ENCODE assay signal across 24 mouse cellular contexts in genomic region chr2:10076675-10077074, GRCm38 (mm10). TPM values are rescaled to one million over a fixed set of nuclear protein-coding genes. Genes with fewer than 3 reads are reported as not detected.
A peak's percentile ranks its signal among the peaks of the same experiment; 100 is the strongest.
DNase-seq lines count a peak whose midpoint lies in the region; ATAC-seq and TF ChIP-seq lines count a peak whose summit lies in the region.
"Had no signal": no experiment of that assay in that cellular context is flagged by ENCODE, and none has a peak within 500 bp of the region (broad histone marks: within the 10 kb centered on the region; RNA-seq: fewer than 3 reads in every experiment).

No protein-coding gene starts in this region.

- 83% methylated on average over 8 of the region's 8 CpGs for WGBS in heart, embryonic 11.5 days (ENCODE audit: insufficient replicate concordance)
- 55% methylated on average over 8 of the region's 8 CpGs for WGBS in intestine, embryonic 15.5 days
- WGBS in intestine, postnatal 0 days, result 47% methylated on average over 8 of the region's 8 CpGs

- H3K4me2 ChIP-seq in heart, embryonic 11.5 days, result 0 out of 2 replicates have a peak overlapping the region, but pooled peaks have one; percentile 20
- 0 out of 2 replicates have a peak overlapping the region, but pooled peaks have one; percentile 22 for H3K4me2 ChIP-seq in intestine, embryonic 15.5 days (replicated peaks)
- H3K4me2 ChIP-seq in intestine, postnatal 0 days (replicated peaks; ENCODE audit: low read depth), result no peak overlapping the region
- H3K4me2 ChIP-seq: hindbrain, embryonic 15.5 days; limb, embryonic 15.5 days; midbrain, embryonic 12.5 days had no signal

- no peak for TF ChIP-seq CTCF in intestine, postnatal 0 days (IDR thresholded peaks at IDR 0.05; ENCODE audit: low read depth)

- H3K36me3 ChIP-seq in heart, embryonic 11.5 days (ENCODE audit: control insufficient read depth, insufficient read depth, low read length), result no peaks in the 10 kb centered on the region
- no peaks in the 10 kb centered on the region for H3K36me3 ChIP-seq in intestine, embryonic 15.5 days
- H3K36me3 ChIP-seq in intestine, postnatal 0 days (ENCODE audit: control insufficient read depth, insufficient read depth), result 0 out of 2 replicates have a peak, but pooled peaks cover 5% of the 10 kb centered on the region
- H3K36me3 ChIP-seq: hindbrain, embryonic 15.5 days had no signal

- no peak for DNase-seq in heart, postnatal 4 days
- peak; percentile 79 for DNase-seq in 416B (ENCODE audit: low read depth)
- DNase-seq in urinary bladder, postnatal 36 days (ENCODE audit: low spot score in 2 of 2), result no peak
- DNase-seq: adrenal gland, adult 2 months; cerebellum, adult 11-12 months; cerebellum, postnatal 36 days; kidney, adult 9 months; layer of hippocampus, postnatal 36 days; lung, adult 18-20 months; lung, postnatal 36 days; retina, postnatal 1 day; thymus, adult 2 months had no signal

- H3K27me3 ChIP-seq in heart, embryonic 11.5 days (ENCODE audit: control insufficient read depth, insufficient read depth, low read length), result no peaks in the 10 kb centered on the region
- H3K27me3 ChIP-seq in intestine, embryonic 15.5 days (replicated peaks), result no peaks in the 10 kb centered on the region
- no peaks in the 10 kb centered on the region for H3K27me3 ChIP-seq in intestine, postnatal 0 days (replicated peaks; ENCODE audit: control insufficient read depth, insufficient read depth, low read length)
- H3K27me3 ChIP-seq: hindbrain, embryonic 15.5 days; limb, embryonic 15.5 days; midbrain, embryonic 12.5 days had no signal

- H3K27ac ChIP-seq in heart, embryonic 11.5 days (ENCODE audit: low read depth, low read length), result no peak overlapping the region
- H3K27ac ChIP-seq in intestine, embryonic 15.5 days, result no peak overlapping the region
- no peak overlapping the region for H3K27ac ChIP-seq in intestine, postnatal 0 days (ENCODE audit: low read depth, low read length)
- H3K27ac ChIP-seq in brown adipose tissue, adult 24 weeks (replicated peaks; ENCODE audit: low read depth, low read length), result no peak overlapping the region
- H3K27ac ChIP-seq: hindbrain, embryonic 15.5 days; limb, embryonic 15.5 days; midbrain, embryonic 12.5 days had no signal

- H3K9me3 ChIP-seq in heart, embryonic 11.5 days (replicated peaks; ENCODE audit: control insufficient read depth, low read length), result no peaks in the 10 kb centered on the region
- no peaks in the 10 kb centered on the region for H3K9me3 ChIP-seq in intestine, embryonic 15.5 days
- no peaks in the 10 kb centered on the region for H3K9me3 ChIP-seq in intestine, postnatal 0 days (ENCODE audit: control insufficient read depth)
- H3K9me3 ChIP-seq: G1E; hindbrain, embryonic 15.5 days; limb, embryonic 15.5 days; midbrain, embryonic 12.5 days had no signal

- no peak overlapping the region for H3K4me3 ChIP-seq in heart, embryonic 11.5 days (ENCODE audit: low read depth, low read length)
- H3K4me3 ChIP-seq in intestine, embryonic 15.5 days (replicated peaks), result no peak overlapping the region
- H3K4me3 ChIP-seq in intestine, postnatal 0 days (ENCODE audit: low read depth, low read length), result no peak overlapping the region
- H3K4me3 ChIP-seq in brown adipose tissue, adult 24 weeks (ENCODE audit: insufficient read depth, low read depth, low read length), result 0 out of 2 replicates have a peak overlapping the region, but pooled peaks have one; percentile 9
- H3K4me3 ChIP-seq: erythroblast, embryonic 14.5 days; hindbrain, embryonic 15.5 days; limb, embryonic 15.5 days; midbrain, embryonic 12.5 days had no signal

- ATAC-seq in heart, embryonic 11.5 days (replicated peaks; ENCODE audit: insufficient number of reproducible peaks, low FRiP score, low TSS enrichment), result no peak
- ATAC-seq in intestine, embryonic 15.5 days, result no peak
- ATAC-seq in intestine, postnatal 0 days, result no peak
- no peak for ATAC-seq in erythroid progenitor cell, adult 5-6 weeks (replicated peaks; ENCODE audit: low FRiP score, poor library complexity, severe bottlenecking)
- ATAC-seq: forebrain, embryonic 16.5 days had no signal

- no peak overlapping the region for H3K9ac ChIP-seq in heart, embryonic 11.5 days (ENCODE audit: low read depth, low read length)
- H3K9ac ChIP-seq in intestine, embryonic 15.5 days, result no peak overlapping the region
- no peak overlapping the region for H3K9ac ChIP-seq in intestine, postnatal 0 days (ENCODE audit: low read depth, low read length)
- H3K9ac ChIP-seq: hindbrain, embryonic 15.5 days; limb, embryonic 15.5 days; midbrain, embryonic 12.5 days had no signal

- peaks cover 40% of the 10 kb centered on the region for H3K4me1 ChIP-seq in heart, embryonic 11.5 days (ENCODE audit: control insufficient read depth, insufficient read depth, low read length)
- peaks cover 43% of the 10 kb centered on the region for H3K4me1 ChIP-seq in intestine, embryonic 15.5 days (replicated peaks)
- peaks cover 12% of the 10 kb centered on the region; the same call in 1 of the 2 replicates for H3K4me1 ChIP-seq in intestine, postnatal 0 days (replicated peaks; ENCODE audit: control insufficient read depth, insufficient read depth, low read length)
- peaks cover 31% of the 10 kb centered on the region for H3K4me1 ChIP-seq in brown adipose tissue, adult 24 weeks (ENCODE audit: control insufficient read depth, insufficient read depth, insufficient read length, low read length)

RNA-seq across cellular contexts. Expression of gene Atp5c1, which starts 3.6 kb away (rescaled TPM):
- 1,104 and 1,135 TPM in 2 replicates for polyA plus RNA-seq in heart, embryonic 11.5 days (2014; fragmentation: Nextera tagmentation; extraction: Ambion mirVana)
- 1,000 to 10,000 TPM; 1,094 to 1,159 TPM for total RNA-seq in heart, postnatal 4 days (2021)
- 836 and 873 TPM in 2 replicates for polyA plus RNA-seq in intestine, embryonic 15.5 days (2015; fragmentation: Nextera tagmentation; extraction: Ambion mirVana)
- 970 and 993 TPM in 2 replicates for polyA plus RNA-seq in intestine, postnatal 0 days (2015; fragmentation: Nextera tagmentation; extraction: Ambion mirVana)
- polyA plus RNA-seq in brown adipose tissue, adult 24 weeks (2012; ENCODE audit: insufficient read depth, insufficient read length, missing spikeins), result 1,471 and 1,656 TPM in 2 replicates
- total RNA-seq in erythroid progenitor cell, adult 5-6 weeks (2015; ENCODE audit: low replicate concordance), result 184 and 197 TPM in 2 replicates
- 140 and 176 TPM in 2 replicates for total RNA-seq in erythroid progenitor cell, adult 5-6 weeks (2017; ENCODE audit: low replicate concordance)

RNA-seq across cellular contexts. Expression of gene Kin, which starts 3.7 kb away (rescaled TPM):
- 22.6 and 27.7 TPM in 2 replicates for polyA plus RNA-seq in heart, embryonic 11.5 days (2014; fragmentation: Nextera tagmentation; extraction: Ambion mirVana)
- 10 to 100 TPM in 1 of 2 experiments, 1 to 10 TPM in 1; 9.9 to 12.7 TPM for total RNA-seq in heart, postnatal 4 days (2021)
- polyA plus RNA-seq in intestine, embryonic 15.5 days (2015; fragmentation: Nextera tagmentation; extraction: Ambion mirVana), result 22.4 and 26.4 TPM in 2 replicates
- polyA plus RNA-seq in intestine, postnatal 0 days (2015; fragmentation: Nextera tagmentation; extraction: Ambion mirVana), result 18.3 and 21.0 TPM in 2 replicates
- 18.4 and 23.4 TPM in 2 replicates for polyA plus RNA-seq in brown adipose tissue, adult 24 weeks (2012; ENCODE audit: insufficient read depth, insufficient read length, missing spikeins)
- total RNA-seq in erythroid progenitor cell, adult 5-6 weeks (2015; ENCODE audit: low replicate concordance), result 22.6 and 40.0 TPM in 2 replicates
- total RNA-seq in erythroid progenitor cell, adult 5-6 weeks (2017; ENCODE audit: low replicate concordance), result 38.4 and 40.3 TPM in 2 replicates

RNA-seq across cellular contexts. Expression of gene Taf3, which starts 28.3 kb away (rescaled TPM):
- 10.0 and 11.9 TPM in 2 replicates for polyA plus RNA-seq in heart, embryonic 11.5 days (2014; fragmentation: Nextera tagmentation; extraction: Ambion mirVana)
- 1 to 10 TPM; 8.4 to 8.6 TPM for total RNA-seq in heart, postnatal 4 days (2021)
- polyA plus RNA-seq in intestine, embryonic 15.5 days (2015; fragmentation: Nextera tagmentation; extraction: Ambion mirVana), result 11.1 and 11.3 TPM in 2 replicates
- polyA plus RNA-seq in intestine, postnatal 0 days (2015; fragmentation: Nextera tagmentation; extraction: Ambion mirVana), result 5.1 and 5.8 TPM in 2 replicates
- 6.9 and 7.3 TPM in 2 replicates for polyA plus RNA-seq in brown adipose tissue, adult 24 weeks (2012; ENCODE audit: insufficient read depth, insufficient read length, missing spikeins)
- 13.4 and 13.7 TPM in 2 replicates for total RNA-seq in erythroid progenitor cell, adult 5-6 weeks (2015; ENCODE audit: low replicate concordance)
- total RNA-seq in erythroid progenitor cell, adult 5-6 weeks (2017; ENCODE audit: low replicate concordance), result 8.9 and 11.0 TPM in 2 replicates

RNA-seq across cellular contexts. Expression of gene Itih2, which starts 54.5 kb away (rescaled TPM):
- 0.87 and 6.1 TPM in 2 replicates for polyA plus RNA-seq in heart, embryonic 11.5 days (2014; fragmentation: Nextera tagmentation; extraction: Ambion mirVana)
- total RNA-seq in heart, postnatal 4 days (2021), result under 1 TPM; 0.52 to 0.57 TPM
- 4.4 and 5.8 TPM in 2 replicates for polyA plus RNA-seq in intestine, embryonic 15.5 days (2015; fragmentation: Nextera tagmentation; extraction: Ambion mirVana)
- 0.10 and 0.37 TPM in 2 replicates for polyA plus RNA-seq in intestine, postnatal 0 days (2015; fragmentation: Nextera tagmentation; extraction: Ambion mirVana)
- 0.44 and 0.58 TPM in 2 replicates for polyA plus RNA-seq in brown adipose tissue, adult 24 weeks (2012; ENCODE audit: insufficient read depth, insufficient read length, missing spikeins)
- not detected in 2 replicates for total RNA-seq in erythroid progenitor cell, adult 5-6 weeks (2015; ENCODE audit: low replicate concordance)
- total RNA-seq in erythroid progenitor cell, adult 5-6 weeks (2017; ENCODE audit: low replicate concordance), result not detected in 2 replicates
- total RNA-seq: granulocyte monocyte progenitor cell, adult 5-6 weeks had no signal
- polyA plus RNA-seq: G1E had no signal
